Comparison of ENCODE assay signal across 9 mouse cellular contexts in the genomic region with DNA sequence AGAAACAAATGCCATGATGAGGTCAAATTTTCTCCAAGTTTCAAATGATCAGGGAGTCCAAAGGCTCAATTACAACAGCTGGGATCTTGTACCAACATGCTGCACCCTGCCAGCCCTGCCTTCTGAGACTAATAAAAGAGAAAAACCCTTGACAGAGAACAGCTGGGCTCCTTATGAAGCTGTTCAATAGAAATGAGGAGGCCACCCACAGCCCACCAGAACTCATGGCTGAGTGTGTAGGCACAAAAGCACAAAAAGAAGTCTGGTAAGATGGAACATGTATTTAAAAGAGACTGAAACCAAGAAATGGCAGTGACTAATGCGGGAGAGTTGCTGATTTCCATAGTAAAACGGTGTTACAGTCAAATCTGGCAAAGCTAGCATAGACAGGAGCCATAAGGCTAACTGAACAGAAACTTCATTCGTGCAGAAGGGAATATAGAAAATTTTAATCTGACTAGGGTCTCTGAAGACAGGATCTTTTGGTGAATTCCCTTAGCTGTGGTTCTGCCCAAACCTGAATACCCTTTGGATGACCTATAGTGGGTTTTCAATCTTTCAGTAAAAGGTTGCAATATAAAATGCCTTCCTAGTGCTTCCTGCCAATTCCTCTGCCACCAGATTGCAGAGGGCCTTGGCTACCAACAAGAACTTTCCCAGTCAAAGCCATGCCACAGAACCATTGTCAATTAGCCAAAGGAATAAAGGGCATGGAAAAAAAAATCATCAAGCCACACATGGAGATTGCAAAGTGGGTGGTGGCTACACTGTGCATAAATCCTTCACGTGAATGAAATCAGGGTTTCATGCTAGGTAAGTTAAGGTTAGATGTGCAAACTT.
DNase-seq lines count a peak whose midpoint lies in the region; ATAC-seq lines count a peak whose summit lies in the region.
"Had no signal": no experiment of that assay in that cellular context is flagged by ENCODE, and none has a peak within 500 bp of the region (broad histone marks: within the 10 kb centered on the region; RNA-seq: fewer than 3 reads in every experiment).

No protein-coding gene starts in this region.

- no peaks in the 10 kb centered on the region for H3K36me3 ChIP-seq in limb, embryonic 12.5 days
- H3K36me3 ChIP-seq in neural tube, embryonic 14.5 days (ENCODE audit: control insufficient read depth, insufficient read depth, low read length): no peaks in the 10 kb centered on the region

- H3K27ac ChIP-seq in limb, embryonic 12.5 days: peak overlapping the region; percentile 62
- H3K27ac ChIP-seq in neural tube, embryonic 14.5 days (ENCODE audit: low read depth, low read length): no peak overlapping the region

- no peak overlapping the region for H3K4me3 ChIP-seq in limb, embryonic 12.5 days (replicated peaks)
- no peak overlapping the region for H3K4me3 ChIP-seq in neural tube, embryonic 14.5 days (ENCODE audit: low read depth, low read length)
- H3K4me3 ChIP-seq: megakaryocyte, embryonic 14.5 days had no signal

- peak; percentile 47 for DNase-seq in adrenal gland, postnatal 14 days
- DNase-seq in adrenal gland, postnatal 4 days (ENCODE audit: low spot score in 2 of 2): no peak
- DNase-seq in cerebellum, postnatal 25 days: peak; percentile 47 to 57
- DNase-seq in gastrocnemius, postnatal 14 days: peak; percentile 31
- DNase-seq in kidney, adult 8-10 months: peak; percentile 32 to 49
- no peak for DNase-seq in spleen, postnatal 10 days (ENCODE audit: low spot score in 2 of 2)

- intact Hi-C loops in gastrocnemius, postnatal 14 days (cut with DNase I; ENCODE audit: low total_unique reads): no loop called here

- H3K9ac ChIP-seq in limb, embryonic 12.5 days (replicated peaks): no peak overlapping the region
- H3K9ac ChIP-seq in neural tube, embryonic 14.5 days (replicated peaks; ENCODE audit: low read depth, low read length): no peak overlapping the region

- 34% methylated on average over 4 of the region's 4 CpGs for WGBS in limb, embryonic 12.5 days
- 33% methylated on average over 4 of the region's 4 CpGs for WGBS in neural tube, embryonic 14.5 days

- H3K27me3 ChIP-seq in limb, embryonic 12.5 days: no peaks in the 10 kb centered on the region
- no peaks in the 10 kb centered on the region for H3K27me3 ChIP-seq in neural tube, embryonic 14.5 days (ENCODE audit: control insufficient read depth, insufficient read depth, low read length)
- H3K27me3 ChIP-seq: megakaryocyte, embryonic 14.5 days had no signal

- ATAC-seq in limb, embryonic 12.5 days (ENCODE audit: insufficient number of reproducible peaks, insufficient read depth, low FRiP score, low TSS enrichment, low read depth): no peak
- ATAC-seq in neural tube, embryonic 14.5 days (ENCODE audit: low read depth): peak; percentile 66; the same call in 1 of the 2 replicates

- H3K4me2 ChIP-seq in limb, embryonic 12.5 days: peak overlapping the region; percentile 36
- H3K4me2 ChIP-seq in neural tube, embryonic 14.5 days (ENCODE audit: low read depth, low read length): no peak overlapping the region

- peaks cover 50% of the 10 kb centered on the region for H3K4me1 ChIP-seq in limb, embryonic 12.5 days (replicated peaks)
- H3K4me1 ChIP-seq in neural tube, embryonic 14.5 days (ENCODE audit: control insufficient read depth, insufficient read depth, low read length): peaks cover 25% of the 10 kb centered on the region
- H3K4me1 ChIP-seq: megakaryocyte, embryonic 14.5 days had no signal

- no peaks in the 10 kb centered on the region for H3K9me3 ChIP-seq in limb, embryonic 12.5 days
- no peaks in the 10 kb centered on the region for H3K9me3 ChIP-seq in neural tube, embryonic 14.5 days (ENCODE audit: control insufficient read depth, low read length)

Comparison
In these comparisons a context has a peak if more than half of its experiments do, and no peak if none do; other contexts are left out.
1. DNase-seq: peak in adrenal gland, postnatal 14 days (single experiment), cerebellum, postnatal 25 days (2 of 2), gastrocnemius, postnatal 14 days (single experiment) and kidney, adult 8-10 months (2 of 2); none in adrenal gland, postnatal 4 days (0 of 2) and spleen, postnatal 10 days (0 of 2).